Mouse (Mus musculus) forebrain, embryonic 10.5 days (tissue): Measurements from ENCODE around the gene Ddx59. TPM values are rescaled to one million over a fixed set of nuclear protein-coding genes. Genes with fewer than 3 reads are reported as not detected.

Source experiments
- DNase-seq: peaks from one replicate; pipeline ENCODE4 v3.0.0-alpha.2; 2017; ENCODE audit warnings: low spot score; ENCODE audit errors: extremely low spot score
- H3K27ac ChIP-seq: fragments of 300-500 bp; sonication (generic); 2 replicates; pipeline ENCODE4 v1.5.1; 2016; ENCODE audit warnings: mild to moderate bottlenecking
- H3K27me3 ChIP-seq: fragments of 300-500 bp; sonication (generic); 2 replicates; pipeline ENCODE4 v1.6.1; 2016; ENCODE audit warnings: mild to moderate bottlenecking; ENCODE audit not compliant: poor library complexity, severe bottlenecking
- H3K36me3 ChIP-seq: fragments of 300-500 bp; sonication (generic); replicated peaks from 2 replicates; pipeline ENCODE4 v1.6.1; 2016; ENCODE audit warnings: mild to moderate bottlenecking, moderate library complexity
- H3K4me1 ChIP-seq: fragments of 300-500 bp; sonication (generic); 2 replicates; pipeline ENCODE4 v1.6.1; 2016
- H3K4me3 ChIP-seq: fragments of 300-500 bp; sonication (generic); 2 replicates; pipeline ENCODE4 v1.5.1; 2016; ENCODE audit warnings: mild to moderate bottlenecking, moderate library complexity
- H3K9me3 ChIP-seq: fragments of 300-500 bp; sonication (generic); 2 replicates; pipeline ENCODE4 v1.6.1; 2016; ENCODE audit warnings: mild to moderate bottlenecking, moderate library complexity
- WGBS: fragments of 180-500 bp; shearing (Covaris S2); methylation state at CpG from one replicate; pipeline ENCODE4 v1.1.7; 2016; 5-methylcytosine and 5-hydroxymethylcytosine counted together
- polyA plus RNA-seq: library from polyadenylated mRNA; unstranded; fragments of >200 nt; fragmentation: Nextera tagmentation; extraction: Ambion mirVana; gene quantifications from 2 replicates; pipeline ENCODE4 v1.2.1, GENCODE M21; 2016

The Ddx59 gene
- polyA plus RNA-seq, 1 experiment from 2014 or later = 20.1 TPM

GRCm38 (mm10) chr1:136418393-136418792 is 3.3 kb downstream of the Ddx59 start:
- no peak overlapping the region for H3K4me3 ChIP-seq
- no peaks in the 10 kb centered on the region for H3K27me3 ChIP-seq
- H3K36me3 ChIP-seq = peaks cover 51% of the 10 kb centered on the region
- no peak for DNase-seq
- H3K27ac ChIP-seq = no peak overlapping the region
- peaks cover 20% of the 10 kb centered on the region for H3K4me1 ChIP-seq
- 93% methylated on average over 6 of the region's 6 CpGs for WGBS
- H3K9me3 ChIP-seq = no peaks in the 10 kb centered on the region; the same call in 1 of the 2 replicates

GRCm38 (mm10) chr1:136427166-136427969 is 12.3 kb downstream of the Ddx59 start:
- Histone ChIP-seq H3K9me3 (no peaks in the 10 kb centered on the region), H3K36me3 (peaks cover 31% of the 10 kb centered on the region), H3K27me3 (no peaks in the 10 kb centered on the region), H3K4me1 (no peaks in the 10 kb centered on the region), H3K4me3 (no peak overlapping the region), H3K27ac (no peak overlapping the region)
- 80% methylated on average over 11 of the region's 11 CpGs for WGBS
- no peak for DNase-seq

- no peak overlapping the region for H3K27ac ChIP-seq
- no peaks in the 10 kb centered on the region for H3K9me3 ChIP-seq
- H3K27me3 ChIP-seq = no peaks in the 10 kb centered on the region
- no peak for DNase-seq
- WGBS = 89% methylated on average over 4 of the region's 4 CpGs
- H3K4me1 ChIP-seq = no peaks in the 10 kb centered on the region
- H3K4me3 ChIP-seq = no peak overlapping the region
- H3K36me3 ChIP-seq = peaks cover 30% of the 10 kb centered on the region
Observed at GRCm38 (mm10) chr1:136428981-136429380, 13.9 kb downstream of the Ddx59 start.

- no peaks in the 10 kb centered on the region for H3K27me3 ChIP-seq
- H3K9me3 ChIP-seq = no peaks in the 10 kb centered on the region
- H3K4me1 ChIP-seq = no peaks in the 10 kb centered on the region
- 75% methylated on average over 7 of the region's 7 CpGs for WGBS
- no peak overlapping the region for H3K4me3 ChIP-seq
- H3K36me3 ChIP-seq = peaks cover 32% of the 10 kb centered on the region
- no peak for DNase-seq
- no peak overlapping the region for H3K27ac ChIP-seq
Observed at GRCm38 (mm10) chr1:136430126-136430818, 15.2 kb downstream of the Ddx59 start.

GRCm38 (mm10) chr1:136440741-136441140 is 25.7 kb downstream of the Ddx59 start:
- Histone ChIP-seq H3K9me3 (no peaks in the 10 kb centered on the region), H3K27ac (no peak overlapping the region), H3K4me1 (no peaks in the 10 kb centered on the region), H3K27me3 (no peaks in the 10 kb centered on the region), H3K36me3 (peaks cover 16% of the 10 kb centered on the region), H3K4me3 (no peak overlapping the region)
- no peak for DNase-seq
- 84% methylated on average over 7 of the region's 7 CpGs for WGBS

GRCm38 (mm10) chr1:136442809-136443208 is 27.7 kb downstream of the Ddx59 start:
- no peaks in the 10 kb centered on the region for H3K9me3 ChIP-seq
- 69% methylated on average over 9 of the region's 9 CpGs for WGBS
- DNase-seq = no peak
- no peak overlapping the region for H3K4me3 ChIP-seq
- H3K36me3 ChIP-seq = peaks cover 10% of the 10 kb centered on the region
- H3K4me1 ChIP-seq = no peaks in the 10 kb centered on the region
- H3K27ac ChIP-seq = no peak overlapping the region
- H3K27me3 ChIP-seq = no peaks in the 10 kb centered on the region

- Histone ChIP-seq H3K9me3 (no peaks in the 10 kb centered on the region), H3K27me3 (no peaks in the 10 kb centered on the region), H3K36me3 (peaks cover 8% of the 10 kb centered on the region), H3K27ac (no peak overlapping the region), H3K4me3 (no peak overlapping the region), H3K4me1 (no peaks in the 10 kb centered on the region)
- DNase-seq = no peak
- WGBS = 89% methylated on average over 12 of the region's 12 CpGs
Observed at GRCm38 (mm10) chr1:136444555-136445255, 29.6 kb downstream of the Ddx59 start.

GRCm38 (mm10) chr1:136446933-136447332 is 31.9 kb downstream of the Ddx59 start:
- Histone ChIP-seq H3K27me3 (no peaks in the 10 kb centered on the region), H3K4me1 (peaks cover under 1% of the 10 kb centered on the region; the same call in 1 of the 2 replicates), H3K27ac (no peak overlapping the region), H3K4me3 (no peak overlapping the region), H3K9me3 (no peaks in the 10 kb centered on the region), H3K36me3 (no peaks in the 10 kb centered on the region)
- 70% methylated on average over 10 of the region's 10 CpGs for WGBS
- no peak for DNase-seq

GRCm38 (mm10) chr1:136447338-136447737 is 32.3 kb downstream of the Ddx59 start:
- H3K4me1 ChIP-seq = peaks cover 4% of the 10 kb centered on the region; the same call in 1 of the 2 replicates
- H3K4me3 ChIP-seq = no peak overlapping the region
- no peaks in the 10 kb centered on the region for H3K27me3 ChIP-seq
- no peaks in the 10 kb centered on the region for H3K36me3 ChIP-seq
- no peak for DNase-seq
- WGBS = 77% methylated on average over 4 of the region's 4 CpGs
- no peaks in the 10 kb centered on the region for H3K9me3 ChIP-seq
- no peak overlapping the region for H3K27ac ChIP-seq

GRCm38 (mm10) chr1:136449541-136449940 is 34.5 kb downstream of the Ddx59 start:
- Histone ChIP-seq H3K9me3 (no peaks in the 10 kb centered on the region), H3K4me3 (no peak overlapping the region), H3K4me1 (peaks cover 10% of the 10 kb centered on the region), H3K27me3 (peaks cover 8% of the 10 kb centered on the region), H3K27ac (no peak overlapping the region), H3K36me3 (no peaks in the 10 kb centered on the region)
- no peak for DNase-seq
- WGBS = 89% methylated on average over 6 of the region's 6 CpGs

GRCm38 (mm10) chr1:136450206-136450605 is 35.1 kb downstream of the Ddx59 start:
- DNase-seq = no peak
- no peaks in the 10 kb centered on the region for H3K9me3 ChIP-seq
- peaks cover 10% of the 10 kb centered on the region for H3K4me1 ChIP-seq
- H3K4me3 ChIP-seq = no peak overlapping the region
- no peak overlapping the region for H3K27ac ChIP-seq
- WGBS = 83% methylated on average over 5 of the region's 5 CpGs
- H3K36me3 ChIP-seq = no peaks in the 10 kb centered on the region
- H3K27me3 ChIP-seq = peaks cover 15% of the 10 kb centered on the region

GRCm38 (mm10) chr1:136452421-136452820 is 37.4 kb downstream of the Ddx59 start:
- Histone ChIP-seq H3K27ac (no peak overlapping the region), H3K4me1 (peaks cover 10% of the 10 kb centered on the region), H3K4me3 (no peak overlapping the region), H3K27me3 (peaks cover 34% of the 10 kb centered on the region), H3K36me3 (no peaks in the 10 kb centered on the region), H3K9me3 (no peaks in the 10 kb centered on the region)
- DNase-seq = no peak
- 72% methylated on average over 5 of the region's 5 CpGs for WGBS
